Mouse (Mus musculus): ENCODE measurements around the gene Nrsn2. TPM values are rescaled to one million over a fixed set of nuclear protein-coding genes. Genes with fewer than 3 reads are reported as not detected.

Gene Nrsn2
- polyA plus RNA-seq, 1 experiment from 2014 or later, result 13.5 TPM

Other genes with a start within 250 kb of the Nrsn2 start
- gene Tcf15, start 233.1 kb downstream of the Nrsn2 start, polyA plus RNA-seq (2015; fragmentation: Nextera tagmentation; extraction: Ambion mirVana), result 1.8 and 2.2 TPM in 2 replicates
- gene Csnk2a1, start 149.8 kb downstream of the Nrsn2 start, polyA plus RNA-seq (2015; fragmentation: Nextera tagmentation; extraction: Ambion mirVana), result 116 TPM in 2 replicates
- 36.8 and 37.9 TPM in 2 replicates for gene Tbc1d20, start 82.8 kb downstream of the Nrsn2 start, polyA plus RNA-seq (2015; fragmentation: Nextera tagmentation; extraction: Ambion mirVana)
- gene Rbck1, start 44.0 kb downstream of the Nrsn2 start, polyA plus RNA-seq (2015; fragmentation: Nextera tagmentation; extraction: Ambion mirVana), result 102 and 105 TPM in 2 replicates
- gene Trib3, start 32.6 kb downstream of the Nrsn2 start, polyA plus RNA-seq (2015; fragmentation: Nextera tagmentation; extraction: Ambion mirVana), result 0.55 and 0.85 TPM in 2 replicates
- gene Sox12, start 21.4 kb upstream of the Nrsn2 start, polyA plus RNA-seq (2015; fragmentation: Nextera tagmentation; extraction: Ambion mirVana), result 17.7 and 18.3 TPM in 2 replicates
- gene Zcchc3, start 38.4 kb upstream of the Nrsn2 start, polyA plus RNA-seq (2015; fragmentation: Nextera tagmentation; extraction: Ambion mirVana), result 18.7 TPM in 2 replicates
- 2.1 and 3.7 TPM in 2 replicates for gene 6820408C15Rik, start 38.9 kb upstream of the Nrsn2 start, polyA plus RNA-seq (2015; fragmentation: Nextera tagmentation; extraction: Ambion mirVana)
- not detected in 2 replicates for gene Defb23, start 88.0 kb upstream of the Nrsn2 start, polyA plus RNA-seq (2015; fragmentation: Nextera tagmentation; extraction: Ambion mirVana)
- not detected in 2 replicates for gene Defb20, start 100.4 kb upstream of the Nrsn2 start, polyA plus RNA-seq (2015; fragmentation: Nextera tagmentation; extraction: Ambion mirVana)
- not detected in 2 replicates for gene Defb22, start 113.5 kb upstream of the Nrsn2 start, polyA plus RNA-seq (2015; fragmentation: Nextera tagmentation; extraction: Ambion mirVana)
- gene Defb26, start 135.1 kb upstream of the Nrsn2 start, polyA plus RNA-seq (2015; fragmentation: Nextera tagmentation; extraction: Ambion mirVana), result not detected in 2 replicates
- gene Defb28, start 141.6 kb upstream of the Nrsn2 start, polyA plus RNA-seq (2015; fragmentation: Nextera tagmentation; extraction: Ambion mirVana), result not detected in 2 replicates
- not detected in 2 replicates for gene Defb29, start 163.5 kb upstream of the Nrsn2 start, polyA plus RNA-seq (2015; fragmentation: Nextera tagmentation; extraction: Ambion mirVana)
- gene Gm17416, start 192.7 kb upstream of the Nrsn2 start, polyA plus RNA-seq (2015; fragmentation: Nextera tagmentation; extraction: Ambion mirVana), result not detected in 2 replicates
- gene Defb21, start 196.1 kb upstream of the Nrsn2 start, polyA plus RNA-seq (2015; fragmentation: Nextera tagmentation; extraction: Ambion mirVana), result not detected in 2 replicates
- gene Defb19, start 203.7 kb upstream of the Nrsn2 start, polyA plus RNA-seq (2015; fragmentation: Nextera tagmentation; extraction: Ambion mirVana), result not detected in 2 replicates
- gene Defb45, start 222.8 kb upstream of the Nrsn2 start, polyA plus RNA-seq (2015; fragmentation: Nextera tagmentation; extraction: Ambion mirVana), result not detected in 2 replicates
- not detected in 2 replicates for gene Defb36, start 227.7 kb upstream of the Nrsn2 start, polyA plus RNA-seq (2015; fragmentation: Nextera tagmentation; extraction: Ambion mirVana)
- gene Defb25, start 246.4 kb upstream of the Nrsn2 start, polyA plus RNA-seq (2015; fragmentation: Nextera tagmentation; extraction: Ambion mirVana), result not detected in 2 replicates

Data from forebrain, embryonic 15.5 days (tissue).